Mouse (Mus musculus) megakaryocyte, embryonic 14.5 days (primary cell): ENCODE measurements around the gene Senp1.

ENCODE experiments used
- FLI1 ChIP-seq: IDR thresholded peaks from 2 replicates; pipeline ENCODE4 v1.6.1; 2012; ENCODE audit warnings: low read length, inconsistent platforms, mixed read lengths
- GATA1 ChIP-seq: IDR thresholded peaks from 3 replicates; pipeline ENCODE4 v1.6.1; 2012; ENCODE audit warnings: mixed read lengths, low read length, inconsistent platforms, borderline replicate concordance

DNA sequence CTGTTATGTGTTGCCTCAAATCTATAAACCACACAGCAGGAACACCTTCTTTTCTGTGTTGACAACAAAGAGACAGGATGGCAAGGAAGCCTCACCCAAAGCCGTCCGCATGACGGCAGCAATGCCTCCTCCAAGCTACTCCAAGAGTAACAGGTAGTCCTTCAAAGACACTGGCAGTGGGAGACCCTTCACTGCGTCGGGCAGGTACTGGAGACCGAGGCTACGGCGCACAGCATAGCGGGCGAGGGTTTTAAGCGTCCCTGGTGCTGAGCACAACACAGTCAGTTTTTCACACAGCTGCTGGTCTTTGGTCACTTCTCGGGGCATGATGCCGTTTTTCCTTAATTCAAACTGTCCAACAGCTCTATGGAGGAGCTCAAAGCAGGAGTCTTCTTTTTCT is 42.1 kb upstream of the Senp1 start:
- no peak for TF ChIP-seq GATA1
- no peak for TF ChIP-seq FLI1
